ENCODE assay signal across 8 mouse cellular contexts in the genomic region with DNA sequence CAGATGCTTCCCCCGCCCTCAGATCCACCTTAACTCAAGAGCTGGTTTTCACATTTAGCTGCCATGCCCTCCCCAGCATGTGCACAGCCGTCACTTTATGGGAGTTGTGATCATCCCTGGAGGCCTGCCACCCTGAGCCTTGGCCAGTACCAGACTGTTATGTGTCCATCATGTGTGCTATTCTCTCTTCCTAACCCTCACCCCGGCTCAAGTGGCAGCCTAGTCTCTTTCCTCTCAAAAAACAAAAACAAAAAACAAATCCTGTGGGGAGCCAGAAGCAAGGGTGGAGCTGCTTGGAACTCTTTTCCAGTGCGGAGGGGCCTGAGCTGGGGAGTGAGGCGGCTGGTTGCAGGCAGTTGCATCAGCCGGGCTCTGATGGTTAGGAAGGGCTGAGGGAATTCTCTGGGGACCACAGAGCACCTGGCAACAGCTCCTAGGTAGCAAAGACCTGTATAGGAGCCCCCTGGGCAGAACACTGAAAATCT. TPM values are rescaled to one million over a fixed set of nuclear protein-coding genes. Genes with fewer than 3 reads are reported as not detected.
DNase-seq lines count a peak whose midpoint lies in the region; ATAC-seq and TF ChIP-seq lines count a peak whose summit lies in the region.

No protein-coding gene starts in this region.

- peak overlapping the region; percentile 79 for H3K4me2 ChIP-seq in liver, embryonic 13.5 days

- H3K27me3 ChIP-seq in liver, embryonic 13.5 days: no peaks in the 10 kb centered on the region

- peak; percentile 15; the same call in 1 of the 2 replicates for TF ChIP-seq POLR2A in embryonic fibroblast, embryonic 13.5 days (IDR thresholded peaks at IDR 0.05; ENCODE audit: low read depth, low read length)
- no peak for TF ChIP-seq POLR2A in olfactory bulb, adult 2 months (IDR thresholded peaks at IDR 0.05; ENCODE audit: insufficient read depth, low read depth, low read length)

- H3K9me3 ChIP-seq in liver, embryonic 13.5 days (replicated peaks): no peaks in the 10 kb centered on the region

- DNase-seq in layer of hippocampus, adult 2 months (ENCODE audit: low spot score in 2 of 2): peak in 1 of 2 experiments; percentile 48
- DNase-seq in layer of hippocampus, adult 9-10 months (ENCODE audit: low spot score): no peak
- DNase-seq in NIH3T3 (ENCODE audit: low read depth): peak; percentile 89
- peak; percentile 67 to 71 for DNase-seq in heart, postnatal 10 days
- peak; percentile 34 for DNase-seq in liver, embryonic 13.5 days
- DNase-seq in thymus, postnatal 10 days (ENCODE audit: low spot score in 2 of 2): no peak

- peak overlapping the region; percentile 39 for H3K4me3 ChIP-seq in layer of hippocampus, adult 2 months
- H3K4me3 ChIP-seq in embryonic fibroblast, embryonic 13.5 days (ENCODE audit: insufficient read depth, low read length): peak overlapping the region; percentile 65
- peak overlapping the region; percentile 74 for H3K4me3 ChIP-seq in liver, embryonic 13.5 days (replicated peaks)
- H3K4me3 ChIP-seq in olfactory bulb, adult 2 months (ENCODE audit: insufficient read depth, low read depth, low read length): peak overlapping the region; percentile 15; the same call in 1 of the 2 replicates

- intact Hi-C loops in heart, postnatal 10 days (cut with DNase I): no loop called here

- peaks cover 43% of the 10 kb centered on the region for H3K36me3 ChIP-seq in liver, embryonic 13.5 days

- 42% methylated on average over 6 of the region's 6 CpGs for WGBS in liver, embryonic 13.5 days (ENCODE audit: insufficient replicate concordance)
- 26% methylated on average over 6 of the region's 6 CpGs for WGBS in olfactory bulb, adult 2 months

- TF ChIP-seq CTCF in layer of hippocampus, adult 2 months (conservative IDR thresholded peaks at IDR 0.05): no peak
- no peak for TF ChIP-seq CTCF in embryonic fibroblast, embryonic 13.5 days (IDR thresholded peaks at IDR 0.05; ENCODE audit: borderline replicate concordance, insufficient read depth, low read length)
- no peak for TF ChIP-seq CTCF in olfactory bulb, adult 2 months (IDR thresholded peaks at IDR 0.05; ENCODE audit: insufficient read depth, low read depth, low read length)

- peak overlapping the region; percentile 97 for H3K27ac ChIP-seq in layer of hippocampus, adult 2 months
- H3K27ac ChIP-seq in embryonic fibroblast, embryonic 13.5 days (ENCODE audit: insufficient read depth, low read length): peak overlapping the region; percentile 93
- H3K27ac ChIP-seq in liver, embryonic 13.5 days: peak overlapping the region; percentile 95
- H3K27ac ChIP-seq in olfactory bulb, adult 2 months (ENCODE audit: insufficient read depth, low read depth, low read length): no peak overlapping the region

- ATAC-seq in liver, embryonic 13.5 days (ENCODE audit: low read depth): no peak

- peaks cover 14% of the 10 kb centered on the region; the same call in 1 of the 2 replicates for H3K4me1 ChIP-seq in embryonic fibroblast, embryonic 13.5 days (ENCODE audit: control insufficient read depth, insufficient read depth, low read length)
- peaks cover 83% of the 10 kb centered on the region for H3K4me1 ChIP-seq in liver, embryonic 13.5 days (replicated peaks)
- peaks cover 15% of the 10 kb centered on the region for H3K4me1 ChIP-seq in olfactory bulb, adult 2 months (ENCODE audit: control insufficient read depth, insufficient read depth, low read length)

- H3K9ac ChIP-seq in liver, embryonic 13.5 days: peak overlapping the region; percentile 91

RNA-seq across cellular contexts. Expression of gene Atf5, which starts 2.3 kb away (rescaled TPM):
- 10 to 100 TPM; 27.0 to 30.0 TPM for total RNA-seq in layer of hippocampus, adult 2 months (2021)
- polyA plus RNA-seq in embryonic fibroblast, embryonic 13.5 days (2011; ENCODE audit: insufficient read length, low read depth, missing spikeins): 342 and 471 TPM in 2 replicates
- 10 to 100 TPM; 50.4 to 51.3 TPM for total RNA-seq in heart, postnatal 10 days (2021)
- polyA plus RNA-seq in liver, embryonic 13.5 days (2015; fragmentation: Nextera tagmentation; extraction: Ambion mirVana): 5.3 and 5.4 TPM in 2 replicates
- polyA plus RNA-seq in olfactory bulb, adult 2 months (2012; ENCODE audit: insufficient read depth, insufficient read length, low replicate concordance, missing spikeins): not detected in 2 replicates

RNA-seq across cellular contexts. Expression of gene Il4i1, which starts 2.6 kb away (rescaled TPM):
- 1 to 10 TPM; 2.6 to 3.3 TPM for total RNA-seq in layer of hippocampus, adult 2 months (2021)
- polyA plus RNA-seq in embryonic fibroblast, embryonic 13.5 days (2011; ENCODE audit: insufficient read length, low read depth, missing spikeins): 2.1 and 2.3 TPM in 2 replicates
- 1 to 10 TPM; 1.3 to 1.8 TPM for total RNA-seq in heart, postnatal 10 days (2021)
- polyA plus RNA-seq in liver, embryonic 13.5 days (2015; fragmentation: Nextera tagmentation; extraction: Ambion mirVana): 0.70 and 1.1 TPM in 2 replicates
- polyA plus RNA-seq in olfactory bulb, adult 2 months (2012; ENCODE audit: insufficient read depth, insufficient read length, low replicate concordance, missing spikeins): not detected in 2 replicates

RNA-seq across cellular contexts. Expression of gene Nup62, which starts 2.9 kb away (rescaled TPM):
- 10 to 100 TPM; 29.7 to 33.2 TPM for total RNA-seq in layer of hippocampus, adult 2 months (2021)
- 41.1 and 41.2 TPM in 2 replicates for polyA plus RNA-seq in embryonic fibroblast, embryonic 13.5 days (2011; ENCODE audit: insufficient read length, low read depth, missing spikeins)
- total RNA-seq in heart, postnatal 10 days (2021): 10 to 100 TPM; 44.3 to 45.1 TPM
- polyA plus RNA-seq in liver, embryonic 13.5 days (2015; fragmentation: Nextera tagmentation; extraction: Ambion mirVana): 60.8 and 68.9 TPM in 2 replicates
- not detected in 2 replicates for polyA plus RNA-seq in olfactory bulb, adult 2 months (2012; ENCODE audit: insufficient read depth, insufficient read length, low replicate concordance, missing spikeins)

RNA-seq across cellular contexts. Expression of gene Akt1s1, which starts 30.0 kb away (rescaled TPM):
- total RNA-seq in layer of hippocampus, adult 2 months (2021): 10 to 100 TPM; 76.7 to 84.3 TPM
- 80.0 and 84.2 TPM in 2 replicates for polyA plus RNA-seq in embryonic fibroblast, embryonic 13.5 days (2011; ENCODE audit: insufficient read length, low read depth, missing spikeins)
- total RNA-seq in heart, postnatal 10 days (2021): 10 to 100 TPM; 76.8 to 78.4 TPM
- 32.0 and 32.1 TPM in 2 replicates for polyA plus RNA-seq in liver, embryonic 13.5 days (2015; fragmentation: Nextera tagmentation; extraction: Ambion mirVana)
- polyA plus RNA-seq in olfactory bulb, adult 2 months (2012; ENCODE audit: insufficient read depth, insufficient read length, low replicate concordance, missing spikeins): not detected in 2 replicates

RNA-seq across cellular contexts. Expression of gene Tbc1d17, which starts 30.1 kb away (rescaled TPM):
- total RNA-seq in layer of hippocampus, adult 2 months (2021): 10 to 100 TPM; 69.0 to 81.3 TPM
- 26.9 and 33.8 TPM in 2 replicates for polyA plus RNA-seq in embryonic fibroblast, embryonic 13.5 days (2011; ENCODE audit: insufficient read length, low read depth, missing spikeins)
- total RNA-seq in heart, postnatal 10 days (2021): 10 to 100 TPM; 38.4 to 44.7 TPM
- polyA plus RNA-seq in liver, embryonic 13.5 days (2015; fragmentation: Nextera tagmentation; extraction: Ambion mirVana): 29.0 and 30.0 TPM in 2 replicates
- not detected in 2 replicates for polyA plus RNA-seq in olfactory bulb, adult 2 months (2012; ENCODE audit: insufficient read depth, insufficient read length, low replicate concordance, missing spikeins)

Comparison
In these comparisons a context has a peak if more than half of its experiments do, and no peak if none do; other contexts are left out.
1. DNase-seq: peak in NIH3T3 (single experiment), heart, postnatal 10 days (2 of 2) and liver, embryonic 13.5 days (single experiment); none in layer of hippocampus, adult 9-10 months (single experiment) and thymus, postnatal 10 days (0 of 2).
2. H3K4me3 ChIP-seq: peak in every context shown above with its lines; median percentile 74 in liver, embryonic 13.5 days; 65 in embryonic fibroblast, embryonic 13.5 days; 39 in layer of hippocampus, adult 2 months; 15 in olfactory bulb, adult 2 months.
3. RNA of gene Nup62, which starts 2.9 kb away (polyA plus RNA-seq): 60.8 to 68.9 TPM in liver, embryonic 13.5 days and 41.1 to 41.2 TPM in embryonic fibroblast, embryonic 13.5 days; not detected in olfactory bulb, adult 2 months; every median in the first group is over 10 times any median in the second.